In genomic region chr5:118618963-118619610, GRCm38 (mm10) we compare ENCODE assay signal across 12 mouse cellular contexts. TPM values are rescaled to one million over a fixed set of nuclear protein-coding genes. Genes with fewer than 3 reads are reported as not detected.
A peak's percentile ranks its signal among the peaks of the same experiment; 100 is the strongest.
DNase-seq lines count a peak whose midpoint lies in the region; ATAC-seq lines count a peak whose summit lies in the region.
"Had no signal": no experiment of that assay in that cellular context is flagged by ENCODE, and none has a peak within 500 bp of the region (broad histone marks: within the 10 kb centered on the region; RNA-seq: fewer than 3 reads in every experiment).

No protein-coding gene starts in this region.

- no peak overlapping the region for H3K4me3 ChIP-seq in heart, embryonic 13.5 days
- H3K4me3 ChIP-seq in forebrain, embryonic 16.5 days (replicated peaks; ENCODE audit: low read length), result no peak overlapping the region
- no peak overlapping the region for H3K4me3 ChIP-seq in midbrain, embryonic 11.5 days (ENCODE audit: low read depth, low read length)
- H3K4me3 ChIP-seq: limb, embryonic 10.5 days; liver, embryonic 15.5 days had no signal

- H3K9me3 ChIP-seq in heart, embryonic 13.5 days, result no peaks in the 10 kb centered on the region
- H3K9me3 ChIP-seq in forebrain, embryonic 16.5 days (ENCODE audit: control insufficient read depth, low read length), result no peaks in the 10 kb centered on the region
- H3K9me3 ChIP-seq in midbrain, embryonic 11.5 days (ENCODE audit: control insufficient read depth, low read length), result no peaks in the 10 kb centered on the region
- H3K9me3 ChIP-seq: limb, embryonic 10.5 days; liver, embryonic 15.5 days had no signal

- DNase-seq in heart, postnatal 10 days, result no peak
- DNase-seq in midbrain, embryonic 11.5 days (ENCODE audit: low spot score, missing footprints), result no peak
- DNase-seq in retina, embryonic 14.5 days (ENCODE audit: low spot score), result peak; percentile 36
- DNase-seq in layer of hippocampus, adult 18-20 months (ENCODE audit: low spot score in 2 of 2), result no peak
- DNase-seq in cerebellum, postnatal 14 days, result no peak
- DNase-seq: adrenal gland, postnatal 14 days; kidney, adult 11 months had no signal

- H3K9ac ChIP-seq in heart, embryonic 13.5 days, result 0 out of 2 replicates have a peak overlapping the region, but pooled peaks have one; percentile 7
- H3K9ac ChIP-seq in forebrain, embryonic 16.5 days (replicated peaks; ENCODE audit: low read depth, low read length), result peak overlapping the region; percentile 19; the same call in 1 of the 2 replicates
- H3K9ac ChIP-seq in midbrain, embryonic 11.5 days (ENCODE audit: low read length), result 0 out of 2 replicates have a peak overlapping the region, but pooled peaks have one; percentile 7
- H3K9ac ChIP-seq: liver, embryonic 15.5 days had no signal

- H3K4me1 ChIP-seq in heart, embryonic 13.5 days, result peaks cover 78% of the 10 kb centered on the region
- H3K4me1 ChIP-seq in forebrain, embryonic 16.5 days (replicated peaks; ENCODE audit: control insufficient read depth, insufficient read depth, low read length), result peaks cover 47% of the 10 kb centered on the region
- H3K4me1 ChIP-seq in midbrain, embryonic 11.5 days (ENCODE audit: control insufficient read depth, insufficient read depth, low read length), result peaks cover 35% of the 10 kb centered on the region

- intact Hi-C loops in heart, postnatal 10 days (cut with DNase I), result no loop called here

- no peaks in the 10 kb centered on the region for H3K36me3 ChIP-seq in heart, embryonic 13.5 days
- no peaks in the 10 kb centered on the region for H3K36me3 ChIP-seq in forebrain, embryonic 16.5 days (ENCODE audit: control insufficient read depth, insufficient read depth)
- no peaks in the 10 kb centered on the region for H3K36me3 ChIP-seq in midbrain, embryonic 11.5 days (ENCODE audit: control insufficient read depth, insufficient read depth, low read length)
- H3K36me3 ChIP-seq: limb, embryonic 10.5 days had no signal

- H3K27me3 ChIP-seq in heart, embryonic 13.5 days (replicated peaks), result no peaks in the 10 kb centered on the region
- H3K27me3 ChIP-seq in forebrain, embryonic 16.5 days (replicated peaks; ENCODE audit: control insufficient read depth, insufficient read depth, low read length), result no peaks in the 10 kb centered on the region
- H3K27me3 ChIP-seq in midbrain, embryonic 11.5 days (ENCODE audit: control insufficient read depth, insufficient read depth, low read length), result no peaks in the 10 kb centered on the region
- H3K27me3 ChIP-seq: liver, embryonic 15.5 days had no signal

- no peak for ATAC-seq in heart, embryonic 13.5 days (ENCODE audit: extremely low read depth, insufficient number of reproducible peaks, low FRiP score, low TSS enrichment)
- peak; percentile 61 for ATAC-seq in forebrain, embryonic 16.5 days
- peak; percentile 50; the same call in 1 of the 2 replicates for ATAC-seq in midbrain, embryonic 11.5 days (ENCODE audit: low FRiP score)
- no peak for ATAC-seq in frontal cortex, adult (ENCODE audit: low TSS enrichment)

- 62% methylated on average over 12 of the region's 12 CpGs for WGBS in heart, embryonic 13.5 days
- WGBS in forebrain, embryonic 16.5 days, result 6% methylated on average over 12 of the region's 12 CpGs
- 20% methylated on average over 12 of the region's 12 CpGs for WGBS in midbrain, embryonic 11.5 days

- no peak overlapping the region for H3K4me2 ChIP-seq in heart, embryonic 13.5 days
- H3K4me2 ChIP-seq in forebrain, embryonic 16.5 days (ENCODE audit: low read length), result peak overlapping the region; percentile 27
- H3K4me2 ChIP-seq in midbrain, embryonic 11.5 days, result peak overlapping the region; percentile 26; the same call in 1 of the 2 replicates
- H3K4me2 ChIP-seq: liver, embryonic 15.5 days had no signal

- H3K27ac ChIP-seq in heart, embryonic 13.5 days (replicated peaks), result no peak overlapping the region
- H3K27ac ChIP-seq in forebrain, embryonic 16.5 days (ENCODE audit: low read length), result 0 out of 2 replicates have a peak overlapping the region, but pooled peaks have one; percentile 32
- peak overlapping the region; percentile 72 for H3K27ac ChIP-seq in midbrain, embryonic 11.5 days (ENCODE audit: low read depth, low read length)
- H3K27ac ChIP-seq: limb, embryonic 10.5 days; liver, embryonic 15.5 days had no signal

RNA-seq across cellular contexts. Expression of gene Med13l, which starts 58.6 kb away (rescaled TPM):
- 6.3 and 6.8 TPM in 2 replicates for polyA plus RNA-seq in heart, embryonic 13.5 days (2015; fragmentation: Nextera tagmentation; extraction: Ambion mirVana)
- total RNA-seq in heart, postnatal 10 days (2021), result 10 to 100 TPM; 33.8 to 41.6 TPM
- polyA plus RNA-seq in forebrain, embryonic 16.5 days (2015; fragmentation: Nextera tagmentation; extraction: Ambion mirVana), result 24.9 and 25.8 TPM in 2 replicates
- 9.0 and 9.8 TPM in 2 replicates for polyA plus RNA-seq in midbrain, embryonic 11.5 days (2014; fragmentation: Nextera tagmentation; extraction: Ambion mirVana)
- total RNA-seq in layer of hippocampus, adult 18-20 months (2021), result 100 to 1,000 TPM; 113 TPM

Comparison
In these comparisons a context has a peak if more than half of its experiments do, and no peak if none do; other contexts are left out.
1. ATAC-seq: peak in forebrain, embryonic 16.5 days (single experiment) and midbrain, embryonic 11.5 days (single experiment); none in heart, embryonic 13.5 days (single experiment) and frontal cortex, adult (single experiment).
2. Peak in every context shown above with its lines, with median percentiles within 50 percentile points of each other: H3K9ac ChIP-seq.